Mouse (Mus musculus) erythroblast, adult 5-6 weeks (primary cell): ENCODE measurements around the gene Mccc1. TPM values are rescaled to one million over a fixed set of nuclear protein-coding genes. Genes with fewer than 3 reads are reported as not detected.

Experiments used
- ATAC-seq: replicated peaks from 2 replicates; pipeline ENCODE4 v1.8.0; 2016; ENCODE audit warnings: moderate number of reproducible peaks, mild to moderate bottlenecking, moderate TSS enrichment, inconsistent platforms; ENCODE audit not compliant: poor library complexity, low FRiP score, severe bottlenecking
- total RNA-seq, 2 experiments: library from RNA; stranded (forward) in 1 of 2; stranded (reverse) in 1 of 2; fragments of 150-400 nt in 1 of 2; fragments of 200-764, 138-1000 nt in 1 of 2; gene quantifications; 2 replicates each; pipeline versions ENCODE4 v1.2.3 to v1.2.4; 2015 to 2017; ENCODE audit warnings: low replicate concordance in 2 of 2

Mccc1 gene
- total RNA-seq (2015; ENCODE audit: low replicate concordance) = 2.1 and 11.3 TPM in 2 replicates
- total RNA-seq (2017; ENCODE audit: low replicate concordance) = 2.1 and 7.3 TPM in 2 replicates

DNA sequence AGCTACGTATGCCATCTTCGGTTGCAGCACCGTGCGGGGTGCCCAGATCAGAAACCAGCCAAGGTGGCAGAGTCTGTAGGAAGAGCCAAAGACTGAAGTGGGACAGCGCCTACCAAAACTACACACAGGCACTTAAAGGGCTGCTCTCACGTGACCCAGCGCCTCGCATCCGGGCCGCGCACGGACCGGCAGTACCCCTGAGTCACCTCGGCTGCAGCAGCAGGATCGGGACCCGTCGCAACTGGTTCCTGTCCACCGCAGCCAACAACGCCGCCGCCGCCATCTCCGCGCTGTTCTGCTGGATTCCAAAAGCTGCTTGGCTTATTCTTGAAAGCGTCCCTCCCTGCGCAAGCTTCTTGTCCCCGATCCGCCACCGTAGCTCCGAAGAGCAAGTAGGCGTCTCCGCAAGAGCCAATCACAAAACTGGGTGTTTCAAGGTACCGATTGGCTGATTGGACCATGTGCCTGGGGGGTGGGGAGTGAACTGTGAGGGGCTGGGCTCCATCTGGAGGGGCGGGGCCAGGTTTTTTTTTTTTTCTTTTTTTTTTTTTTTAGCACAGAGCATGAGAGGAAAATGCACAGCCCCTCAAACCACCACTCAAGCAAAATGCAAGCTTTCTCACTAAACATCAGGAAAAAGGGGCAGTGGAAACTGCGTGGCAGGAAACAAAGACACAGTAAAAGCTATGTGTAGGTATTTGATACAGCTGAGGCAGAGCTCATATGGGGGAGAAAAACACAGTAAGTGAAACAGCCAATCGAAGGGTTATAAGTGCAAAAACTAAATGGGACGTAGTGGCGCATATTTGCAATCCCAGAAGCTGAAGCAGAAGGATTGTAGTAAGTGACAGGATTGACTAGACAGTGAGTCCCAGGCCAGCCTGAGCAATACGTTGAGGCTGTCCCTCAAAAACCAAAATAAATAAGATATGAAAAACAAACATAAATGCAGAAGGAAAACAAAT lies at the start of gene Mccc1:
Gene Mccc1, minus strand, starts transcription at position 404 of the 965 bp plus-strand sequence.
- peak; percentile 99 for ATAC-seq

GRCm38 (mm10) chr3:36049106-36049505 lies 48.6 kb upstream of the Mccc1 start:
- ATAC-seq = no peak

- ATAC-seq = no peak
Observed at GRCm38 (mm10) chr3:36045086-36045485, 44.6 kb upstream of the Mccc1 start.

- no peak for ATAC-seq
Observed at GRCm38 (mm10) chr3:36044520-36044919, 44.0 kb upstream of the Mccc1 start.

GRCm38 (mm10) chr3:36031740-36032510 lies 31.4 kb upstream of the Mccc1 start:
- ATAC-seq = no peak

GRCm38 (mm10) chr3:36029993-36030392 lies 29.5 kb upstream of the Mccc1 start:
- no peak for ATAC-seq

DNA sequence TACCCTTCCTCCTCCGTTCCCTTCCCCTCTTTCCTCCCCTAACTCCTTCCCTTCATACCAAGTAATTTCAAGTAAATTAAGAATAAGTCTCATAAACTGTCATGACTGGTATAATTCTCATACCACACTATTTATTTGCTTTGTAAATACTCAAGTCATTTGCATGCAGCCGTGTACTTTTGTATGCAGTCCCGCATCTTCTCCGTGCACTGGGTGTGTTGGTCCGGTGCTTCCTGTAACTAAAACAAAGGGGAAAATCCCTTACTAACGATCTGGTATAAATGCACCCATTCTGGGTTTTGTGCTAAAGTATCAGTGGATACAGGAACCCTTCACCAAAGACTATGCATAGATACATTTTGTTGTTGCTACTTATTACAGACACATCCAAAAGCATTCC lies 25.3 kb upstream of the Mccc1 start:
- ATAC-seq = no peak

DNA sequence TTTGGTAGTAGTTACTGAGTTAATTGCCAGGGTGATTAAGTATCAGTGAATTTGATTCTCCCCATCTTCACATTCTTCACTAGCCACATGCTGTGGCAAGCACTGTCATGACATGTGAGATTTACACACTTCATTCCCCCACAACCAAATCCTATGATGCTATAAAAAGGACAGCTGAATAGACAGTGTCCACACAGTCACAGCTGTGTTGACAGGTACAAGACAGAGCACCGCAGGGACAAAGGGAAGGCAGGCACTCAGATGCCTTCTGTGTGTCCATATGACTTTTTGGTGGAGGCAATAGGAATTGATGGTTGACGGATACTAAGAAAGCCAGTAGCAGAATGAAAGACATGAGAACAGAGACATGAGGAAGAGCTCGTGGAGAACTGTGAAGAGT lies 10.8 kb upstream of the Mccc1 start:
- no peak for ATAC-seq

DNA sequence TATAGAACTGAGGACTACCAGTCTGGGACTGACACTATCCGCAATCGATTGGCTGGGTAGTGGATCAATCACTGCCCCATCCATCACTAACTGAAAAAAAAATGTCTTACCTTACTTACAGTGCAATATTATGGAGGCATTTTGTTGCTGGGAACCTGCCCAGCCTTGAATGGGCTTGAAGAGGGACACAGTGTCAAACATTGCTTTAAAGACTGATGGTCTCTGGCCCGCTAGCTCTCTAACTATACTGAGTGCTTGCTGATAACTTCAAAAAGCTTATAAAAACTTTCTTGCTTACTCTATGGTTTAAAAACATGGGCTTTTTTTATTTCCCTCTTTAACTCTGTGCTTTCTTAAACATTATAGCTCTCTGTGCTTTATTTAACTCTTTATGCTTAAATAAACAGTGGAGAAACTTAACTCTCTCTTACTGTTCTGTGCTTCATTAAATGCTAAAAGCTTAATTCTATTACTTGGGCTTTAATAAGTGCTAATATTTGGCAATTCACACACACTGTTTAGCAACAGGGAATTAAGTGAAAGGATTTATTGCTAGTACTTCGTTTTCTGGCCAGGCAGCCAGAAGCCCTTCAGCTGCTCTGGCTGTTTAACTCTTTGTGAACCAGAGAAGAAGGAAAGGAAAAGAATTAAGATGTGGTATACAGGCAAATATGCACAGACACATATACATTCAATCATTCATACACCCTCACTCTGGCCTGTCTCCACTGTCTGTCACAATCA lies 8.1 kb upstream of the Mccc1 start:
- no peak for ATAC-seq

DNA sequence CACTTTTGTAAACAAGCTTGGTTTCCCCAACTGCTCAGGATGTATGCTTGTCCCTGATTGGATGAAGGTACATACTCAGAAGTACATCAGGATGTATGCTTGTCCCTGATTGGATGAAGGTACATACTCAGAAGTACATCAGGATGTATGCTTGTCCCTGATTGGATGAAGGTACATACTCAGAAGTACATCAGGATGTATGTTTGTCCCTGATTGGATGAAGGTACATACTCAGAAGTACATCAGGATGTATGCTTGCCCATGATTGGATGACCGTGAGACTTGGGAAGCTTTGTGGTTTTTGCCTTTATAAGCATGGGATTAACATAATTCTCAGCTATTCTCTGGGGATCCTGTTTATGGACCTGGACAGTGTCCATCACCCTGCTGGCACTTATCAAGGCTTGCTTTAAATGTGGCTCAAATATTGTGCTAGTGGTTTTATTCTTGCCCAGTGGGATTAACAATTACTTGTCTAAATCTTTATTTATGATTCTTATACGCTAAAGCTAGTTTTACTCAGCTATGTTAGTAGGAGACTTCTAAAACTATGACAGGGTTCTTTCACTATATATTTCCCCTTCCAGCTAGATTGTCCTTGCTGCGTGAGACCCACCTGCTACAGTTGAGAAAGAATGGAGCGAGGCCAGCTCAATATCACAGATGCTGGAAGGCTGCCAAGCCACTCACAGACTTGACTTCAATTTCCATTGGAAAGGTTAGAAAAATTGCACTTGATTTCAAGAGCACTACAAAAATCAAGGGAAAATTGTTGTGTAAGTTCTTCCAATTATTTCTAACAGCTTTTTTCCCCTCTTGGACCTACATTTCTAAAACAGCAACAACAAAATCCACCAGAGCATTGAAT lies 3.8 kb upstream of the Mccc1 start:
- no peak for ATAC-seq

GRCm38 (mm10) chr3:35994552-35995531 lies 5.6 kb downstream of the Mccc1 start:
- ATAC-seq = no peak

DNA sequence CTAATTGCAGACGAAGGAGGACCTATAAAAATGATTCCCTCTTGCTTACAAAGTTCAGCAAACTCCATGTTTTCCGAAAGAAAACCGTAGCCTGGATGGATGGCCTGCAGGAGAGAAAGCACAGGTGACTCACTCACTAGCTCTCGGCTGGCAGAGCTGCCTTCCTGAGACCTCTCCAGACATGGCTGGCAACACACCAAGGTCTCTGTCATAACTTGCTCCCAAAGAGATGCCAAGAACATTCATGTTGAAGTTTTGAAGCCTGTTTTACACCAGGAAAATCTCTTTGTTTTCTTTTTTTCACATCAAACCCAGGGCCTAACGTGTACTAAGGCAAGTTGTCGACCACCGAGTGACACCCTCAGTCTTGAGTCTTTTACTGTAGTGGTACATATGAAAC lies 9.8 kb downstream of the Mccc1 start:
- ATAC-seq = no peak

DNA sequence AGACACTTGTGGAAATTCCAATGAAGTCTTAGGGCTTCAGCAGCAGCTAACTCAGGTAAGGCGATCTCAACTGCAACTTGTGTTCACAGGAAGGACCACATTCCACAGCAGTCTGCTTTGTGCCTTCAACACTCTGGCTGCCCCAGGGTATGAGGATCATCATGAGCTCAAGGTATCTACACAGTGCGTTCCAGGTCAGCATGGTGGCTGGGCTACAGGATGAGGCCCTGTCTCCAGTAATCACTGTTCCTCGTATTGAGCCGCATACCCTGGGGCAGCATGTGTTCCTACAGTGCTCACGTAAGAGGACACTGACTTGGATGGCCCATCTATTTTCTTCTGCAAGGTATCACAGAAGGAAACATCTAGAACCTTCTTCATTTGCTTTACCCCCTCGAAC lies 12.4 kb downstream of the Mccc1 start:
- no peak for ATAC-seq

GRCm38 (mm10) chr3:35986266-35986665 lies 14.2 kb downstream of the Mccc1 start:
- no peak for ATAC-seq

GRCm38 (mm10) chr3:35973551-35973950 lies 26.9 kb downstream of the Mccc1 start:
- peak; percentile 79 for ATAC-seq

GRCm38 (mm10) chr3:35972985-35973384 lies 27.5 kb downstream of the Mccc1 start:
- peak; percentile 76 for ATAC-seq

DNA sequence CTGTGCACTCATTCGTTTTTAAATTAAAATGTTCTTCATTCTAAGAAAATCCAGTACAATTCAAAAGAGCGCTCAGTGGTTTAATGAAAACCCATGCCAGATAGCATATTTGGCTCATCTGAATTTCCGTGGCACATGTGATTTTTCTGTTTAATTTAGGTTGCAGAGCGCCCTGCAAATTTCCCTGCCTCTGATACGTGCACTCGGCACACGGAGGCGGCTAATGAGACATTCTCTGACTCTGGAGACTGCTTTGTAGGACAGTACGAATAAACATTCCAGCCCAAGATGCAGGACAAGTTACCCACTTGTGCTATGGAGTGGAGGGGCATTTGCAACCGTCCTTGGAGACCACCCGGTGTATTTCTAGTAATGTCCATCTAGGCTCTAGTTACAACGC lies 29.3 kb downstream of the Mccc1 start:
- no peak for ATAC-seq

DNA sequence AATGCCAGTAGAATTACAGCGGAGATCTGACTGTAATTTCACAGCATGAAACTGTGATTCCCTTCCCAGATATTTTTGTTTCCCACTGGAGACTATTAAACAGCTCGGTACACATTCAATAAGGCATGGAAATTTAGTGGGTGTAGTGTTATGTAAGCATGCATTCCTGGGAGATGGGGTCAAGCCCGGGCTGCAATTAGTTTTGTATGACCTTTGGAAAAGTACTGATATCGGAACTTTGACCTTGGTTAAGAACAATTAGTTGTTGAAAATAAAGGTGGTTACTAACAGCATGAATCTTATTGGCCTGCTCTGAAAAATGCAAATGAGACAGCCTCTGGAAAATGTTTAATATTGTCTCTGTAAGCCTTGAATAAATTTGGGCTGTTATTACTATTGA lies 30.0 kb downstream of the Mccc1 start:
- ATAC-seq = no peak
